Mouse (Mus musculus) stomach, postnatal 0 days (tissue): Measurements from ENCODE around the gene Cdc42ep2.

Source experiments
- CTCF ChIP-seq: IDR thresholded peaks from 2 replicates; pipeline ENCODE4 v1.5.1; 2016; ENCODE audit warnings: antibody characterized with exemption, low read depth, mild to moderate bottlenecking, moderate library complexity
- EP300 ChIP-seq: optimal IDR thresholded peaks from 2 replicates; pipeline ENCODE3; 2016; ENCODE audit warnings: antibody characterized with exemption

GRCm38 (mm10) chr19:5910221-5910620 is 14.4 kb downstream of the Cdc42ep2 start:
- peak; percentile 33; the same call in 1 of the 2 replicates for TF ChIP-seq CTCF
- TF ChIP-seq EP300 = no peak
